Mouse (Mus musculus): Measurements from ENCODE around the gene Atp13a1.

GRCm38 (mm10) chr8:69741231-69741630 is 49.7 kb upstream of the Atp13a1 start:
- no peak for TF ChIP-seq POLR2A (IDR thresholded peaks at IDR 0.05; ENCODE audit: low read depth, low read length)
- no peak for TF ChIP-seq CTCF (IDR thresholded peaks at IDR 0.05; ENCODE audit: extremely low read depth, insufficient read depth, insufficient read length, insufficient replicate concordance)
